In genomic region chr2:51087307-51088122, GRCm38 (mm10) we compare ENCODE assay signal across 9 mouse cellular contexts.
DNase-seq lines count a peak whose midpoint lies in the region; ATAC-seq lines count a peak whose summit lies in the region.
"Had no signal": no experiment of that assay in that cellular context is flagged by ENCODE, and none has a peak within 500 bp of the region (broad histone marks: within the 10 kb centered on the region; RNA-seq: fewer than 3 reads in every experiment).

No protein-coding gene starts in this region.

- 50% methylated on average over 12 of the region's 12 CpGs for WGBS in embryonic facial prominence, embryonic 15.5 days
- 19% methylated on average over 12 of the region's 12 CpGs for whole genome bisulfite sequencing in hindbrain, embryonic 15.5 days

- H3K27ac ChIP-seq in embryonic facial prominence, embryonic 15.5 days (replicated peaks) = no peak overlapping the region
- peak overlapping the region; percentile 65 for H3K27ac ChIP-seq in hindbrain, embryonic 15.5 days (replicated peaks)

- H3K9ac ChIP-seq in embryonic facial prominence, embryonic 15.5 days = no peak overlapping the region
- no peak overlapping the region for H3K9ac ChIP-seq in hindbrain, embryonic 15.5 days

- H3K4me3 ChIP-seq in embryonic facial prominence, embryonic 15.5 days (replicated peaks) = no peak overlapping the region
- H3K4me3 ChIP-seq in hindbrain, embryonic 15.5 days = no peak overlapping the region

- ATAC-seq in embryonic facial prominence, embryonic 15.5 days (ENCODE audit: insufficient number of reproducible peaks, low FRiP score, low TSS enrichment, low read depth) = 0 out of 2 replicates have a peak, but pooled peaks have one; percentile 24
- ATAC-seq in hindbrain, embryonic 15.5 days (ENCODE audit: low FRiP score, low read depth) = peak; percentile 80

- H3K27me3 ChIP-seq in embryonic facial prominence, embryonic 15.5 days = no peaks in the 10 kb centered on the region
- no peaks in the 10 kb centered on the region for H3K27me3 ChIP-seq in hindbrain, embryonic 15.5 days

- H3K4me2 ChIP-seq in embryonic facial prominence, embryonic 15.5 days (replicated peaks) = no peak overlapping the region
- peak overlapping the region; percentile 31 for H3K4me2 ChIP-seq in hindbrain, embryonic 15.5 days

- no peaks in the 10 kb centered on the region for H3K9me3 ChIP-seq in embryonic facial prominence, embryonic 15.5 days (replicated peaks)
- H3K9me3 ChIP-seq in hindbrain, embryonic 15.5 days = no peaks in the 10 kb centered on the region

- H3K36me3 ChIP-seq in embryonic facial prominence, embryonic 15.5 days = no peaks in the 10 kb centered on the region
- no peaks in the 10 kb centered on the region for H3K36me3 ChIP-seq in hindbrain, embryonic 15.5 days

- peak; percentile 68 for DNase-seq in embryo, embryonic 10.5 days (ENCODE audit: low spot score)
- peak; percentile 43 for DNase-seq in neural tube, embryonic 10.5 days (ENCODE audit: extremely low spot score, low spot score)
- no peak for DNase-seq in kidney, postnatal 25 days
- no peak for DNase-seq in urinary bladder, postnatal 4 days (ENCODE audit: low spot score in 2 of 2)
- DNase-seq in T-cell, adult 2 months (ENCODE audit: low spot score) = no peak
- DNase-seq: heart, postnatal 36 days; kidney, postnatal 36 days had no signal

- peaks cover 6% of the 10 kb centered on the region for H3K4me1 ChIP-seq in embryonic facial prominence, embryonic 15.5 days
- H3K4me1 ChIP-seq in hindbrain, embryonic 15.5 days (replicated peaks) = peaks cover 23% of the 10 kb centered on the region

Comparison
In these comparisons a context has a peak if more than half of its experiments do, and no peak if none do; other contexts are left out.
1. DNase-seq: peak in embryo, embryonic 10.5 days (single experiment) and neural tube, embryonic 10.5 days (single experiment); none in kidney, postnatal 25 days (0 of 2), urinary bladder, postnatal 4 days (0 of 2) and T-cell, adult 2 months (single experiment).